ENCODE assay signal across 9 mouse cellular contexts in the genomic region with DNA sequence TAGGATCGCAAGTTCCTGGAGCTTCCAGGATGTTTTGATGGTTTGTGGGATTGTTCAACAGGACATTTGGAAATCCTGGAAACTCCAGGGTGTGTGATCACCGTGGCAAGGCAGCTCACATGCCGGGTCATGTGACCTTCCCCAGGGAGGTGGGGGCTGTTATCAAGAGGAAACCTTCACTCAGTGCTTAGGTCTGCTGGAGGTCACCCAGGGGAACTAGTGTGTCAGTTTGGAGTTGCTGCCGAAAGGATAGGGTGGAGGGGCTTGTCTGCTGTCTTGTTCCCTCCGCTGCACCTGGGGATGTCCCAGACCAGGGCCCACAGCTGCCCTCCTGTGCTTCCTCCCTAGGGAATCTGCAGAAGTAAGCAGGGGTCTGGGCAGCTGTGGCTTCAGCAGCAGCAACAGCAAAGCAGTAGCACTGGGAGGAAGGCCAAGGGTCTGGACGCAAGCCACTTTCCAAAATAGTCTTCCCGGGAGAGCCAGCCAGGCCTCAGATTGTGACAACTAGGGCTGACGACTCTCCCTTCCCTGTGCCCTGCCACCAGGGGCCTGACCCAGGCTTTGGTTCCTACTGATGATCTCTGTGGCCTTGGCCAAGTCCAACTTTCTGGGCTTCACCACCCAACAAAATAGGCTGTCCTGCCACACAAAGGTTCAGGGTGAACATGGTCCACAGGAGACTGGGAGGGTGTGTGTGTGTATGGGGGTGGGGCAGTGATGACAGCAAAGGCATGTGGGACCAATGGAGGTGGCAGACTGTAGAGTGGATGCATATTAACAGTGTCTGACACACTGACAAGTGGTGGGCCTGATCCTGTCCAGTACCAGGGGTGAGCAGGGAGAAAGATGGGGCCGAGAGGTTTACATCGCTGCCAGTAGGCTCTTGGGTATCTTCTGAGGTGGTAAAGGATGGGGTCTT. TPM values are rescaled to one million over a fixed set of nuclear protein-coding genes. Genes with fewer than 3 reads are reported as not detected.
A peak's percentile ranks its signal among the peaks of the same experiment; 100 is the strongest.
DNase-seq lines count a peak whose midpoint lies in the region; ATAC-seq and TF ChIP-seq lines count a peak whose summit lies in the region.
"Had no signal": no experiment of that assay in that cellular context is flagged by ENCODE, and none has a peak within 500 bp of the region (broad histone marks: within the 10 kb centered on the region; RNA-seq: fewer than 3 reads in every experiment).

No protein-coding gene starts in this region.

- peaks cover 30% of the 10 kb centered on the region for H3K4me1 ChIP-seq in heart, embryonic 15.5 days (replicated peaks)
- no peaks in the 10 kb centered on the region; a peak in 1 of 4 replicates for H3K4me1 ChIP-seq in liver, embryonic 14.5 days (replicated peaks; ENCODE audit: control insufficient read depth in 2 of 2, insufficient read depth in 2 of 2, low read length in 1 of 2)

- H3K27me3 ChIP-seq in heart, embryonic 15.5 days: no peaks in the 10 kb centered on the region
- H3K27me3 ChIP-seq in liver, embryonic 14.5 days (ENCODE audit: control insufficient read depth, insufficient read depth, low read length): no peaks in the 10 kb centered on the region

- ATAC-seq in heart, embryonic 15.5 days (replicated peaks; ENCODE audit: insufficient number of reproducible peaks, insufficient read depth, low FRiP score, low read depth): peak; percentile 71
- ATAC-seq in liver, embryonic 14.5 days (ENCODE audit: insufficient read depth): peak; percentile 13; the same call in 1 of the 2 replicates
- no peak for ATAC-seq in CD4-positive, CD25-positive, alpha-beta regulatory T cell, adult 4 months

- peak overlapping the region; percentile 7; the same call in 1 of the 2 replicates for H3K4me3 ChIP-seq in heart, embryonic 15.5 days
- H3K4me3 ChIP-seq in liver, embryonic 14.5 days (ENCODE audit: insufficient read depth in 1 of 2, low read depth in 2 of 2, low read length in 2 of 2): no peak overlapping the region

- H3K9me3 ChIP-seq in heart, embryonic 15.5 days (replicated peaks): no peaks in the 10 kb centered on the region
- H3K9me3 ChIP-seq in liver, embryonic 14.5 days (ENCODE audit: control insufficient read depth, low read length): no peaks in the 10 kb centered on the region

- H3K9ac ChIP-seq in heart, embryonic 15.5 days: peak overlapping the region; percentile 41; the same call in 1 of the 2 replicates
- H3K9ac ChIP-seq in liver, embryonic 14.5 days (replicated peaks): no peak overlapping the region

- peak overlapping the region; percentile 51 for H3K4me2 ChIP-seq in heart, embryonic 15.5 days
- H3K4me2 ChIP-seq in liver, embryonic 14.5 days (ENCODE audit: low read depth): no peak overlapping the region

- TF ChIP-seq EP300 in liver, embryonic 14.5 days (IDR thresholded peaks at IDR 0.05; ENCODE audit: low read depth): no peak

- no peaks in the 10 kb centered on the region for H3K36me3 ChIP-seq in heart, embryonic 15.5 days
- H3K36me3 ChIP-seq in liver, embryonic 14.5 days (replicated peaks; ENCODE audit: control insufficient read depth, insufficient read depth, low read depth): peaks cover 5% of the 10 kb centered on the region

- peak; percentile 14; the same call in 1 of the 2 replicates for TF ChIP-seq CTCF in liver, embryonic 14.5 days (IDR thresholded peaks at IDR 0.05; ENCODE audit: low read depth)

- peak; percentile 36 to 52 for DNase-seq in cerebellum, postnatal 25 days
- no peak for DNase-seq in cerebellum, adult 11 months
- DNase-seq in testis, postnatal 10 days (ENCODE audit: low spot score): peak; percentile 61
- no peak for DNase-seq in testis, postnatal 14 days (ENCODE audit: low spot score)
- no peak for DNase-seq in liver, embryonic 14.5 days (ENCODE audit: low read depth in 3 of 3, low spot score in 3 of 3)
- no peak for DNase-seq in thymus, adult 18-20 months

- peak overlapping the region; percentile 95 for H3K27ac ChIP-seq in heart, embryonic 15.5 days
- H3K27ac ChIP-seq in liver, embryonic 14.5 days: no peak overlapping the region
- H3K27ac ChIP-seq: macrophage had no signal

- 24% methylated on average over 10 of the region's 10 CpGs for WGBS in heart, embryonic 15.5 days
- 46% methylated on average over 10 of the region's 10 CpGs for WGBS in liver, embryonic 14.5 days (ENCODE audit: insufficient replicate concordance)

RNA-seq across cellular contexts. Expression of gene Adamts7, which starts 35.9 kb away (rescaled TPM):
- 8.9 and 11.3 TPM in 2 replicates for polyA plus RNA-seq in heart, embryonic 15.5 days (2015; fragmentation: Nextera tagmentation; extraction: Ambion mirVana)
- 0.64 and 0.91 TPM in 2 replicates for polyA plus RNA-seq in liver, embryonic 14.5 days (2012; rRNA removed)
- polyA plus RNA-seq in liver, embryonic 14.5 days (2014; fragmentation: Nextera tagmentation; extraction: Ambion mirVana): 0.40 and 0.47 TPM in 2 replicates
- polyA plus RNA-seq in CD4-positive, CD25-positive, alpha-beta regulatory T cell, adult 4 months (2017; shearing (Covaris generic)): under 1 TPM in 1 of 2 experiments, not detected in 1; 0.05 TPM
- polyA plus RNA-seq: macrophage had no signal

Comparison
In these comparisons a context has a peak if more than half of its experiments do, and no peak if none do; other contexts are left out.
1. DNase-seq: peak in cerebellum, postnatal 25 days (2 of 2) and testis, postnatal 10 days (single experiment); none in cerebellum, adult 11 months (single experiment), testis, postnatal 14 days (single experiment), liver, embryonic 14.5 days (0 of 3) and thymus, adult 18-20 months (0 of 2).